Mouse (Mus musculus) heart, postnatal 0 days (tissue): ENCODE measurements around the gene Sost.
"Not testable (repeated sequence)": the region's sequence is repeated elsewhere in the genome, so short reads cannot be mapped to it uniquely, and the experiment has no call there.

Experiments
- CTCF ChIP-seq: IDR thresholded peaks from 2 replicates; pipeline ENCODE4 v1.5.1; 2016; ENCODE audit warnings: antibody characterized with exemption, control low read depth, low read depth
- EP300 ChIP-seq: IDR thresholded peaks from 2 replicates; pipeline ENCODE4 v1.6.1; 2016; ENCODE audit warnings: antibody characterized with exemption, low read depth

- not testable (repeated sequence) for TF ChIP-seq CTCF, EP300
Measured at GRCm38 (mm10) chr11:101985450-101985849, 18.6 kb upstream of the Sost start.
